ENCODE assay signal across 12 mouse cellular contexts in genomic region chr12:85659319-85659718, GRCm38 (mm10). TPM values are rescaled to one million over a fixed set of nuclear protein-coding genes. Genes with fewer than 3 reads are reported as not detected.
A peak's percentile ranks its signal among the peaks of the same experiment; 100 is the strongest.
DNase-seq lines count a peak whose midpoint lies in the region; ATAC-seq and TF ChIP-seq lines count a peak whose summit lies in the region.
"Had no signal": no experiment of that assay in that cellular context is flagged by ENCODE, and none has a peak within 500 bp of the region (broad histone marks: within the 10 kb centered on the region; RNA-seq: fewer than 3 reads in every experiment).

No protein-coding gene starts in this region.

- H3K9ac ChIP-seq in heart, embryonic 15.5 days: no peak overlapping the region
- H3K9ac ChIP-seq in midbrain, postnatal 0 days (replicated peaks; ENCODE audit: low read length, poor library complexity, severe bottlenecking): no peak overlapping the region
- H3K9ac ChIP-seq in midbrain, embryonic 13.5 days (replicated peaks): no peak overlapping the region
- H3K9ac ChIP-seq: embryonic facial prominence, embryonic 12.5 days had no signal

- intact Hi-C loops in heart, postnatal 36 days (cut with DNase I): no loop called here

- 8% methylated on average over 2 of the region's 2 CpGs for WGBS in heart, embryonic 15.5 days
- 14% methylated on average over 2 of the region's 2 CpGs for WGBS in midbrain, postnatal 0 days
- 19% methylated on average over 2 of the region's 2 CpGs for WGBS in midbrain, embryonic 13.5 days
- WGBS in bone marrow, adult 2 months: 26% methylated on average over 2 of the region's 2 CpGs

- TF ChIP-seq POLR2A in bone marrow, adult 2 months (IDR thresholded peaks at IDR 0.05; ENCODE audit: borderline replicate concordance, control insufficient read depth, low read depth, low read length): no peak

- H3K27ac ChIP-seq in heart, embryonic 15.5 days: no peak overlapping the region
- H3K27ac ChIP-seq in midbrain, postnatal 0 days (ENCODE audit: low read depth, low read length): no peak overlapping the region
- no peak overlapping the region for H3K27ac ChIP-seq in midbrain, embryonic 13.5 days
- H3K27ac ChIP-seq in bone marrow, adult 2 months (ENCODE audit: control insufficient read depth, insufficient read depth, low read depth, low read length, poor library complexity): peak overlapping the region; percentile 50
- H3K27ac ChIP-seq: embryonic facial prominence, embryonic 12.5 days had no signal

- no peaks in the 10 kb centered on the region for H3K27me3 ChIP-seq in heart, embryonic 15.5 days
- no peaks in the 10 kb centered on the region for H3K27me3 ChIP-seq in midbrain, postnatal 0 days (ENCODE audit: insufficient read depth, low read length)
- no peaks in the 10 kb centered on the region for H3K27me3 ChIP-seq in midbrain, embryonic 13.5 days
- H3K27me3 ChIP-seq: embryonic facial prominence, embryonic 12.5 days had no signal

- H3K4me1 ChIP-seq in heart, embryonic 15.5 days (replicated peaks): peaks cover 8% of the 10 kb centered on the region
- H3K4me1 ChIP-seq in midbrain, postnatal 0 days (ENCODE audit: insufficient read depth, low read length): no peaks in the 10 kb centered on the region
- peaks cover 5% of the 10 kb centered on the region for H3K4me1 ChIP-seq in midbrain, embryonic 13.5 days (replicated peaks)
- peaks cover 3% of the 10 kb centered on the region; the same call in 1 of the 2 replicates for H3K4me1 ChIP-seq in bone marrow, adult 2 months (ENCODE audit: control insufficient read depth, insufficient read depth, low read length)
- H3K4me1 ChIP-seq: embryonic facial prominence, embryonic 12.5 days had no signal

- peak; percentile 78 for ATAC-seq in heart, embryonic 15.5 days (replicated peaks; ENCODE audit: insufficient number of reproducible peaks, insufficient read depth, low FRiP score, low read depth)
- 0 out of 2 replicates have a peak, but pooled peaks have one; percentile 23 for ATAC-seq in midbrain, postnatal 0 days (ENCODE audit: low FRiP score)
- ATAC-seq in midbrain, embryonic 13.5 days: no peak
- peak; percentile 86 for ATAC-seq in megakaryocyte progenitor cell, adult 5-6 weeks (replicated peaks; ENCODE audit: poor library complexity)
- ATAC-seq: hindbrain, embryonic 16.5 days had no signal

- H3K4me2 ChIP-seq in heart, embryonic 15.5 days: no peak overlapping the region
- no peak overlapping the region for H3K4me2 ChIP-seq in midbrain, postnatal 0 days (ENCODE audit: low read depth, low read length, poor library complexity, severe bottlenecking)
- no peak overlapping the region for H3K4me2 ChIP-seq in midbrain, embryonic 13.5 days (replicated peaks)
- H3K4me2 ChIP-seq: embryonic facial prominence, embryonic 12.5 days; midbrain, embryonic 11.5 days had no signal

- H3K36me3 ChIP-seq in heart, embryonic 15.5 days: no peaks in the 10 kb centered on the region
- H3K36me3 ChIP-seq in midbrain, postnatal 0 days (ENCODE audit: insufficient read depth, low read length): no peaks in the 10 kb centered on the region
- no peaks in the 10 kb centered on the region for H3K36me3 ChIP-seq in midbrain, embryonic 13.5 days
- H3K36me3 ChIP-seq: embryonic facial prominence, embryonic 12.5 days had no signal

- no peaks in the 10 kb centered on the region for H3K9me3 ChIP-seq in heart, embryonic 15.5 days (replicated peaks)
- no peaks in the 10 kb centered on the region for H3K9me3 ChIP-seq in midbrain, postnatal 0 days (ENCODE audit: low read length)
- no peaks in the 10 kb centered on the region for H3K9me3 ChIP-seq in midbrain, embryonic 13.5 days
- H3K9me3 ChIP-seq: embryonic facial prominence, embryonic 12.5 days had no signal

- DNase-seq in heart, postnatal 36 days: no peak
- peak; percentile 54 for DNase-seq in midbrain, postnatal 0 days (ENCODE audit: low spot score)
- no peak for DNase-seq in yolk sac, embryonic 10.5 days (ENCODE audit: low spot score)
- DNase-seq in adrenal gland, postnatal 36 days: no peak
- DNase-seq: thymus, adult 18-20 months had no signal

- H3K4me3 ChIP-seq in heart, embryonic 15.5 days: no peak overlapping the region
- no peak overlapping the region for H3K4me3 ChIP-seq in midbrain, postnatal 0 days (ENCODE audit: low read depth, low read length)
- no peak overlapping the region for H3K4me3 ChIP-seq in midbrain, embryonic 13.5 days (replicated peaks)
- H3K4me3 ChIP-seq in bone marrow, adult 2 months (replicated peaks; ENCODE audit: control insufficient read depth, low read depth, low read length): no peak overlapping the region
- H3K4me3 ChIP-seq: embryonic facial prominence, embryonic 12.5 days had no signal

- no peak for TF ChIP-seq CTCF in midbrain, postnatal 0 days (IDR thresholded peaks at IDR 0.05)
- TF ChIP-seq CTCF in bone marrow, adult 2 months (IDR thresholded peaks at IDR 0.05; ENCODE audit: control insufficient read depth, insufficient read depth, low read length): no peak

RNA-seq across cellular contexts. Expression of gene Batf, which starts 27.1 kb away (rescaled TPM):
- polyA plus RNA-seq in heart, embryonic 15.5 days (2015; fragmentation: Nextera tagmentation; extraction: Ambion mirVana): 4.0 and 5.5 TPM in 2 replicates
- total RNA-seq in heart, postnatal 36 days (2021): 1 to 10 TPM in 1 of 2 experiments, under 1 TPM in 1; 0.64 to 1.2 TPM
- total RNA-seq in midbrain, postnatal 0 days (2014; rRNA removed): 0.28 and 3.1 TPM in 2 replicates
- polyA plus RNA-seq in midbrain, postnatal 0 days (2015; fragmentation: Nextera tagmentation; extraction: Ambion mirVana): 0.83 and 1.3 TPM in 2 replicates
- polyA plus RNA-seq in midbrain, embryonic 13.5 days (2015; fragmentation: Nextera tagmentation; extraction: Ambion mirVana): 0.85 and 1.6 TPM in 2 replicates
- polyA plus RNA-seq in bone marrow, adult 2 months (2011; ENCODE audit: insufficient read depth, insufficient read length, low replicate concordance, missing spikeins): 4.1 and 11.7 TPM in 2 replicates
- 8.2 and 9.0 TPM in 2 replicates for total RNA-seq in megakaryocyte progenitor cell, adult 5-6 weeks (2015)
- 29.2 and 41.9 TPM in 2 replicates for total RNA-seq in megakaryocyte progenitor cell, adult 5-6 weeks (2017)
- under 1 TPM; 0.59 to 0.86 TPM for total RNA-seq in adrenal gland, postnatal 36 days (2021)
